Mouse (Mus musculus) gastrocnemius, adult 2 months (tissue): ENCODE measurements around the gene Apmap. TPM values are rescaled to one million over a fixed set of nuclear protein-coding genes. Genes with fewer than 3 reads are reported as not detected.
"Not testable (repeated sequence)": the region's sequence is repeated elsewhere in the genome, so short reads cannot be mapped to it uniquely, and the experiment has no call there.

Experiments used
- DNase-seq: peaks from one replicate; pipeline ENCODE4 v3.0.0; 2022
- H3K27ac ChIP-seq: fragments of 200-600 bp; 2 replicates; pipeline ENCODE4 v1.8.1; 2022; ENCODE audit warnings: mild to moderate bottlenecking
- H3K4me3 ChIP-seq: fragments of 200-600 bp; 2 replicates; pipeline ENCODE4 v1.8.1; 2022; ENCODE audit warnings: mild to moderate bottlenecking, moderate library complexity
- CTCF ChIP-seq: fragments of 200-600 bp; IDR thresholded peaks from 2 replicates; pipeline ENCODE4 v1.8.1; 2022; ENCODE audit warnings: antibody characterized with exemption, mild to moderate bottlenecking, moderate library complexity
- intact Hi-C: fragments of 180-260 bp; cut with DNase I; formaldehyde crosslinking; loops from one replicate; pipeline ENCODE4 v1.15.1; 2025
- total RNA-seq, 2 experiments: library from RNA; stranded (reverse); gene quantifications; 2 replicates each; pipeline ENCODE4 v1.2.3; 2021

The Apmap gene
- total RNA-seq, 2 experiments from 2014 or later = 16.8 to 21.4 TPM

- no peak for TF ChIP-seq CTCF
- Histone ChIP-seq H3K27ac (no peak overlapping the region), H3K4me3 (no peak overlapping the region)
- intact Hi-C loops = loop anchor here (10.0 kb wide), 2 partner anchors 300 to 890 kb away; partner anchors contain the start of genes Abhd12, Gins1 and Nsfl1c
- DNase-seq = no peak
Measured at GRCm38 (mm10) chr2:150604802-150605201, 3.6 kb downstream of the Apmap start.

DNA sequence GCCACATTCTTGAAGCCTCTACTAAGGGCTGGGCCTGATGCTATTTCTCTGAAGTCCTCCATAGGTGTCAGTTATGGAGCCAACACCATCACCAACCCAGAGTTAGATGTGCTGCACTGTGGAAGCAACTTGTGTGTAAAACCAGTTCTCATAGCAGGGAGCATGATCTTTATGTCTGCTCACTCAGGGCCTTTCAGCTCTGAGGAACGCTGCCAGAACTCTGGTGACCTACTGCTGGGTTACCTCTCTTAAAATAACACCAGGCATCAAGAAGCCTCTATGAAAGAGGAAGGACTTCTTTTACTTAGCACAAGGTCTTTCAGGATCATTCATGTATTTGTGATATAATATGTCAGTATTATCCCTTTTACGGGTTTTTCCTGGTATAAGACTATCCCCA is 6.2 kb downstream of the Apmap start:
- peak; percentile 82 for DNase-seq
- Histone ChIP-seq H3K27ac (peak overlapping the region; percentile 82), H3K4me3 (no peak overlapping the region)
- no peak for TF ChIP-seq CTCF
- intact Hi-C loops = loop anchor here (10.0 kb wide), 2 partner anchors 303 to 893 kb away; partner anchors contain the start of genes Abhd12, Gins1 and Nsfl1c

DNA sequence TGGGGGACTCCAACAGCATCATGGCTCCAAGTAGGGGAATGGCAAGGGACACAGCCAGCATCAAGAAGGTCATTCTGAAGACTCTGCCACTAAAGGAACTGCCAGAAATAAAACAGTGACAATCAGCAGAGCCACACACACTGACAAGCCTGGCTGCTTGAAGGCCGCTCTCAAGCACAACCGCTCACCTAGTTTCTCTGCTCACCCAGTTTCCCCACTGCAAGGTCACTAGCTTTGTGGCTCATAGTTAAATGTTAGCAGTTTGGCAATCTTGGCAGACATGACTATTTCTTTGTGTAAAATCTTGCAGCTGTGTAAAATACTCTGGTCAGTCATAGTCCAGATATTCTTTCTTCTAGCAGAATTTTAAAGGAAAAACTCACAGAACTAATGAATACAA is 8.1 kb downstream of the Apmap start:
- DNase-seq = no peak
- no peak for TF ChIP-seq CTCF
- H3K27ac ChIP-seq = peak overlapping the region; percentile 49
- intact Hi-C loops = loop anchor here (10.0 kb wide), 2 partner anchors 305 to 895 kb away; partner anchors contain the start of genes Abhd12, Gins1 and Nsfl1c
- H3K4me3 ChIP-seq = no peak overlapping the region

- H3K4me3 ChIP-seq = no peak overlapping the region
- intact Hi-C loops = no loop called here
- no peak for TF ChIP-seq CTCF
- no peak overlapping the region for H3K27ac ChIP-seq
- no peak for DNase-seq
Measured at GRCm38 (mm10) chr2:150595411-150596190, 12.8 kb downstream of the Apmap start.

GRCm38 (mm10) chr2:150589076-150589475 is 19.3 kb downstream of the Apmap start:
- no peak for TF ChIP-seq CTCF
- Histone ChIP-seq H3K4me3 (no peak overlapping the region), H3K27ac (no peak overlapping the region)
- intact Hi-C loops = no loop called here
- no peak for DNase-seq

- intact Hi-C loops = no loop called here
- H3K4me3 ChIP-seq = no peak overlapping the region
- no peak overlapping the region for H3K27ac ChIP-seq
- no peak for DNase-seq
- no peak for TF ChIP-seq CTCF
Measured at GRCm38 (mm10) chr2:150579628-150580027, 28.7 kb downstream of the Apmap start.

GRCm38 (mm10) chr2:150578603-150579002 is 29.8 kb downstream of the Apmap start:
- intact Hi-C loops = no loop called here

GRCm38 (mm10) chr2:150576256-150576655 is 32.1 kb downstream of the Apmap start:
- Histone ChIP-seq H3K27ac (no peak overlapping the region), H3K4me3 (no peak overlapping the region)
- TF ChIP-seq CTCF = no peak
- DNase-seq = no peak
- intact Hi-C loops = no loop called here

More at GRCm38 (mm10) chr2:150578603-150579002, 29.8 kb downstream of the Apmap start:
- Histone ChIP-seq H3K27ac (no peak overlapping the region), H3K4me3 (no peak overlapping the region)
- no peak for TF ChIP-seq CTCF
- no peak for DNase-seq

DNA sequence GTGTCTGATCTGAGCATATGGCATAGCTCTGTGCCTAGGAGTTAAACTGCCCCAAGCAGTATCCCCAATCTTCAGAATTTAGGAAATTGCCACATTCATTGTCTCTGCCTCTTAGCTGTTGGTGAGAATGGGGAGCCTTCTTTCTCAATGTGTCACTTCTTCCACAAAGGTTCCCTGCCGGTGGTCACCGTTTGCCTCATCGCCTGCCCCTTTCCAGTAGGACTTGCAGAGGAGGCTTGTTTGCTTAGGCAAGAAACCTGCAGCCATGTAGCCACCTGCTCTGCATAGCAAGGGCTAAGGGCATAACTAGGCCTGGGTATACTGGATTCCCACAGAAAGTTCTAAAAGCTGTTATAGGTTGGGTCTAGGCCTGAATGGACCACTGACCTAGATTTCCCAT is 35.9 kb downstream of the Apmap start:
- intact Hi-C loops = no loop called here
- no peak overlapping the region for H3K27ac ChIP-seq
- TF ChIP-seq CTCF = no peak
- H3K4me3 ChIP-seq = no peak overlapping the region
- DNase-seq = no peak

GRCm38 (mm10) chr2:150570761-150571160 is 37.6 kb downstream of the Apmap start:
- Histone ChIP-seq H3K27ac (no peak overlapping the region), H3K4me3 (no peak overlapping the region)
- DNase-seq = no peak
- intact Hi-C loops = no loop called here
- no peak for TF ChIP-seq CTCF

DNA sequence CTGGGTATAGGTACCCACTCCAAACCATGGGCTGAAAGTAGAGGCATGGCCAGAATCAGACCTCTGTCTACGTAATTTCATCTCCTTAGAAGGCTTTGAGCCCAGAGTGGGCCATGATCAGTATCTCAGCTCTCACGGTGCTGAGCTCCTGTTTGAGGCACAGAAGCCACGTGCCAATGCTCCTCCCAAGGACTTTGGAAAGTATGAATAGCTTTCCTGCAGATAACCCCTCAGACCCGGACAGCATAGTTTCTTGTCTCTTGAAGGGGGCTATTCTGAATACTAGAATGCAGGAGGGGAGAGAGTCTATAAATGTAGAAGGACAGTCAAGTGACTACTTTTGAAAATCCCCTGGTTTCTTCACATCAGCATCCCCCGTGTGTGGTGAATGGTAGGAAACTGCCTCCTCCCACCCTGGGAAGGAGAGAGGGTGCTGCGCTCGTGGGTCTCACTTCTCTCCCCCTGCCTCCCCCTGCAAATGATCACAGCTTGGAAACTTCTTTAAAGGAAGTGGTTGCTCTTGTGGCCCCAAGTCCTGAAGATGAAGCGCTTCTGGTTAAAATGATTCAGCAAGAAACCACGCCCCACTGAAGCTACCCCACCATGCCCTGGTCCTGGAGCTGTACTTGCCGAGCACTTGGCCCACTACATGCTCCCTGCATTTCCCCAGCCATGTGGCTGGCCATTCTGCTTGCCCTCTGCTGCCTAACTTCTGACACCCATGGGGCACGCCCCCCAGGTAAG is 38.3 kb downstream of the Apmap start, which contains the start of gene Cst7:
TSS of gene Cst7 (plus strand) at position 569 of the 744 bp plus-strand sequence.
- DNase-seq = no peak
- intact Hi-C loops = no loop called here
- no peak within 1 kb of the TSS for H3K4me3 ChIP-seq
- H3K27ac ChIP-seq = no peak within 1 kb of the TSS
- TF ChIP-seq CTCF = no peak

GRCm38 (mm10) chr2:150567051-150567450 is 41.3 kb downstream of the Apmap start:
- DNase-seq = no peak
- TF ChIP-seq CTCF = no peak
- Histone ChIP-seq H3K4me3 (no peak overlapping the region), H3K27ac (no peak overlapping the region)
- intact Hi-C loops = no loop called here

GRCm38 (mm10) chr2:150558568-150558967 is 49.8 kb downstream of the Apmap start:
- TF ChIP-seq CTCF = peak; percentile 50
- Histone ChIP-seq H3K4me3 (no peak overlapping the region), H3K27ac (no peak overlapping the region)
- intact Hi-C loops = loop anchor here (2.0 kb wide), 1 partner anchor 116 kb away; no protein-coding TSS in a partner anchor
- DNase-seq = no peak

- H3K27ac ChIP-seq, intact Hi-C loops, DNase-seq, H3K4me3 ChIP-seq: not testable (repeated sequence)
Measured at GRCm38 (mm10) chr2:150549576-150549975, 58.8 kb downstream of the Apmap start.

Other genes with a start within 250 kb of the Apmap start
- 1 to 10 TPM in 1 of 2 experiments, under 1 TPM in 1; 0.92 to 1.6 TPM for gene 3300002I08Rik, start 245.8 kb downstream of the Apmap start, total RNA-seq
- 1 to 10 TPM; 1.7 to 2.3 TPM for gene Zfp442, start 157.1 kb downstream of the Apmap start, total RNA-seq
- gene Zfp345, start 123.5 kb downstream of the Apmap start, total RNA-seq = under 1 TPM in 1 of 2 experiments, not detected in 1; 0.14 TPM
- gene Cst7, start 38.2 kb downstream of the Apmap start, total RNA-seq = not detected
- 10 to 100 TPM; 12.9 to 38.7 TPM for gene Acss1, start 59.9 kb upstream of the Apmap start, total RNA-seq
- not detected for gene Vsx1, start 80.8 kb upstream of the Apmap start, total RNA-seq
- gene Entpd6, start 140.5 kb upstream of the Apmap start, total RNA-seq = 1 to 10 TPM; 7.4 to 8.3 TPM
- gene Pygb, start 178.2 kb upstream of the Apmap start, total RNA-seq = 1 to 10 TPM; 4.9 to 5.5 TPM